Mouse (Mus musculus): Measurements from ENCODE around the gene Rrnad1.

- TF ChIP-seq GATA1 (IDR thresholded peaks at IDR 0.05; ENCODE audit: borderline replicate concordance, low read length) (no peak), CTCF (IDR thresholded peaks at IDR 0.05; ENCODE audit: low read depth, low read length) (no peak)
Measured at GRCm38 (mm10) chr3:87909874-87910273, 20.6 kb downstream of the Rrnad1 start.

All from G1E (cell line).